Mouse (Mus musculus) frontal cortex, postnatal 14 days (tissue): ENCODE measurements around the gene 4930507D05Rik.
A peak's percentile ranks its signal among the peaks of the same experiment; 100 is the strongest.
"Not testable (repeated sequence)": the region's sequence is repeated elsewhere in the genome, so short reads cannot be mapped to it uniquely, and the experiment has no call there.

Experiments used
- DNase-seq, 2 experiments: peaks; one replicate each; pipeline ENCODE4 v3.0.0; 2022; ENCODE audit warnings: low spot score in 2 of 2

4930507D05Rik gene

GRCm38 (mm10) chr10:62449364-62450279, at the start of gene 4930507D05Rik, which contains the start of gene Supv3l1:
4930507D05Rik (plus strand) TSS chr10:62449489.
Supv3l1 (minus strand) TSS chr10:62449738.
- peak; percentile 88 for DNase-seq

- DNase-seq = no peak
These were observed 47.6 kb upstream of the 4930507D05Rik start for GRCm38 (mm10) chr10:62401641-62402111.

- no peak for DNase-seq
These were observed 44.4 kb upstream of the 4930507D05Rik start for GRCm38 (mm10) chr10:62404901-62405300.

- peak; percentile 46 to 71 for DNase-seq
These were observed 38.3 kb upstream of the 4930507D05Rik start for GRCm38 (mm10) chr10:62410943-62411342.

- DNase-seq = no peak
These were observed 37.6 kb upstream of the 4930507D05Rik start for GRCm38 (mm10) chr10:62411431-62412410.

- no peak for DNase-seq
These were observed 36.2 kb upstream of the 4930507D05Rik start for GRCm38 (mm10) chr10:62412906-62413605.

- no peak for DNase-seq
These were observed 35.7 kb upstream of the 4930507D05Rik start for GRCm38 (mm10) chr10:62413606-62413982.

- DNase-seq = no peak
These were observed 30.4 kb upstream of the 4930507D05Rik start for GRCm38 (mm10) chr10:62418831-62419356.

GRCm38 (mm10) chr10:62419422-62419821, 29.9 kb upstream of the 4930507D05Rik start:
- no peak for DNase-seq

GRCm38 (mm10) chr10:62420399-62420798, 28.9 kb upstream of the 4930507D05Rik start:
- DNase-seq = no peak

GRCm38 (mm10) chr10:62421127-62421526, 28.2 kb upstream of the 4930507D05Rik start:
- no peak for DNase-seq

- DNase-seq = no peak
These were observed 27.0 kb upstream of the 4930507D05Rik start, which contains the start of gene Hkdc1 for GRCm38 (mm10) chr10:62422255-62422654. Hkdc1 (minus strand) TSS chr10:62422491.

GRCm38 (mm10) chr10:62425081-62425871, 24.0 kb upstream of the 4930507D05Rik start:
- no peak for DNase-seq

- no peak for DNase-seq
These were observed 18.9 kb upstream of the 4930507D05Rik start for GRCm38 (mm10) chr10:62430427-62430826.

GRCm38 (mm10) chr10:62450280-62450640, 971 bp downstream of the 4930507D05Rik start:
- no peak for DNase-seq

GRCm38 (mm10) chr10:62452001-62452400, 2.7 kb downstream of the 4930507D05Rik start:
- not testable (repeated sequence) for DNase-seq

- no peak for DNase-seq
These were observed 12.0 kb downstream of the 4930507D05Rik start for GRCm38 (mm10) chr10:62461321-62461720.

GRCm38 (mm10) chr10:62469736-62470135, 20.4 kb downstream of the 4930507D05Rik start:
- DNase-seq = no peak

GRCm38 (mm10) chr10:62471105-62471504, 21.8 kb downstream of the 4930507D05Rik start:
- DNase-seq = no peak

GRCm38 (mm10) chr10:62474944-62475343, 25.7 kb downstream of the 4930507D05Rik start:
- DNase-seq = no peak
